Mouse (Mus musculus) liver, adult 2 months (tissue): Measurements from ENCODE around the gene Zfp366.

Experiments
- CTCF ChIP-seq: fragments of 200-500 bp; IDR thresholded peaks from 2 replicates; pipeline ENCODE4 v1.5.1; 2011; ENCODE audit warnings: low read depth, low read length, control low read depth
- POLR2A ChIP-seq: fragments of 200-500 bp; IDR thresholded peaks from 2 replicates; pipeline ENCODE4 v1.6.1; 2011; ENCODE audit warnings: low read length, control low read depth; ENCODE audit not compliant: insufficient read depth; ENCODE audit errors: extremely low read depth

GRCm38 (mm10) chr13:99254215-99254614 lies 69.6 kb downstream of the Zfp366 start:
- no peak for TF ChIP-seq CTCF
- no peak for TF ChIP-seq POLR2A
